Mouse (Mus musculus) right cerebral cortex, postnatal 36 days (tissue): ENCODE results near the gene Taar8c.
"Not testable (repeated sequence)": the region's sequence is repeated elsewhere in the genome, so short reads cannot be mapped to it uniquely, and the experiment has no call there.

Experiments used
- DNase-seq, 2 experiments: peaks; one replicate each; pipeline ENCODE4 v3.0.0; 2022; ENCODE audit warnings: low spot score in 2 of 2, mixed read lengths in 1 of 2

The Taar8c gene

DNA sequence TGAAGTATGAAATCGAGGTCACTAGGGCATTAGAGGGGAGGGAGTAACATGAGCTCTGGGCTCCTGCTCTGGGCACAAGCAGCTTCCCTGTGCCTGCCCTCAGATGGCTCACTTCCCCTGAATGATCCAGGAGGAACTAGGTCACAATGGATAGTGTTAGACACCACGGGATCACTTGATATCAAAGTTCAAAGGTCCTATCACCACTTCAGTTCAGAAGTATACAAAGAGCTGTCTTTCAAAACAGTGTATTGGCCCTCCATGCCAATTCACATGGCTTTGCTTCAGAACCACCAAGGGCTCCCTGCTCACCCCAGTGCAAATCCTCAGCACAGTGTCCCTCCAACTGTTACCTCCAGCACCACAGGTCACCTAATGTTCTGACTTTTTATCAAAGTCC lies 27.0 kb downstream of the Taar8c start:
- not testable (repeated sequence) for DNase-seq

DNA sequence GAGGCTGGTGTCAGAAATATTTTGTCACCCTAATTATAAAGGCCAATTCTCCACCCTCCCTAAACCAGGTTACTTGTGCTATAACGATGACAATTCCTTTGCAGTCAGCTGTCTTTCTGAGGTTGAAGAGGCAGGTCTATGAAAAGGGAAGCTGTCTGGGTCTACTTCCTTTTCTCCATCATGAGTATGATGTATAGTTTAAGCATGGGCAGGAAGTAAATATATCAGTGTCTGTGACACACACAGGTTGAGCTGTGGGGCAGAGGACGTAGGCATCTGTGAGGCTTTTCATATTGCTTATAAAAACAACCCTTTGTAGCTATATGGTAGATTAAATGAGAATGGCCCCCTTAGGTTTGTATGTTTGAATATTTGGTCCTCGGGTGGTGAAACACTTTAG lies 42.7 kb downstream of the Taar8c start:
- DNase-seq: no peak

DNA sequence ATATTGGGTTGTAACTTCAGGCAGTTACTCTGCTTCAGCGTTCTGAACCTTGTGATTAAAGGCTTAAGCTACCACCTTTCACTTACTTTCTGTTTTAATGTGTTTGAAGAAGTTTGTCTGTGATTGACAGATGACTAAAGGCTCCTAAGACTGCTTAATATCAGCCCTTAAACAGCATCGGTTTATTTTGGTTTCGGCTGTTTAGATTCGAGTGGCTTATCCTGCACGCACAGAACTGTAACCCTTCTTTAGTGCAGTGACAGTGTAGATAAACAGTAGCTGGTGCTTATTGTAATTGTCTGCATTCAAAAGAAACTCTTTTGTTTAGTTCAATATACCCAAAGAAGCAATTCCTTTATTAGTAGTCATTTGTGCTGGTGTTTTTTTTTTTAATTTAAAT lies 49.7 kb downstream of the Taar8c start:
- DNase-seq: no peak
